Mouse (Mus musculus) ES-E14 (cell line): ENCODE measurements around the gene BC037034.

Experiments
- HCFC1 ChIP-seq: IDR thresholded peaks from 2 replicates; pipeline ENCODE4 v1.6.1; 2012; ENCODE audit warnings: low read length, inconsistent platforms, borderline replicate concordance; ENCODE audit not compliant: insufficient read depth
- ZC3H11A ChIP-seq: IDR thresholded peaks from 2 replicates; pipeline ENCODE4 v1.6.1; 2012; ENCODE audit warnings: low read depth, mild to moderate bottlenecking, inconsistent platforms, low read length, borderline replicate concordance
- ZNF384 ChIP-seq: IDR thresholded peaks from 2 replicates; pipeline ENCODE4 v1.6.1; 2012; ENCODE audit warnings: low read depth, low read length, inconsistent platforms

DNA sequence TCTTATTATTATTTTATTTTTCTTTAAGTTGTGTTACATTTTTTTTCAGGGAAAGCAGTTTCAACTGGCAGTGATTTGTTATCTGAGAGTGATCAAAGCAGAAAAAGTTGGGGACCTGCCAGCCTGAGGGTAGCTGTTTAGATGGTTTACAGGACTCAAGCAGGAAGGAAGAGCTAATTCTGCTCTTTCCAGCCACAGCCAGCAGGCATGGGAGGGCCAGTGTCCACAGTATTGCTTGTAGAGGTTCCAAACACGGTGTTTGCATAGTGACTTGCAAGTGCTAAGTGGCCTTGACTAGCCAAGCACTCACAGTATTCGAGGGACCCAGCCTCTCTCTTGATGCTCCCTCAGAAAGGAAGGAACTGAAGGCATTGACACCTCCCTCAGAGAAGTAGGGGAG lies 22.3 kb downstream of the BC037034 start:
- TF ChIP-seq ZC3H11A (no peak), HCFC1 (no peak), ZNF384 (no peak)
